Mouse (Mus musculus) myocyte (in vitro differentiated cells): ENCODE measurements around the gene Thoc3. TPM values are rescaled to one million over a fixed set of nuclear protein-coding genes. Genes with fewer than 3 reads are reported as not detected.

ENCODE experiments used
- H3K27me3 ChIP-seq: one replicate; pipeline ENCODE4 v1.6.1; 2011; ENCODE audit not compliant: control insufficient read depth, insufficient read depth, insufficient read length
- H3K36me3 ChIP-seq: one replicate; pipeline ENCODE4 v1.6.1; 2011; ENCODE audit not compliant: control insufficient read depth, insufficient read depth
- H3K4me2 ChIP-seq: one replicate; pipeline ENCODE4 v1.6.1; 2011; ENCODE audit warnings: low read depth, control low read depth
- H3K4me3 ChIP-seq: one replicate; pipeline ENCODE4 v1.5.1; 2011; ENCODE audit warnings: mild to moderate bottlenecking, control low read depth, moderate library complexity
- H3K79me2 ChIP-seq: one replicate; pipeline ENCODE4 v1.6.1; 2011; ENCODE audit not compliant: control insufficient read depth, insufficient read depth
- H3ac ChIP-seq: one replicate; pipeline ENCODE4 v1.6.1; 2011; ENCODE audit not compliant: control insufficient read depth, insufficient read length
- CEBPB ChIP-seq: IDR thresholded peaks from 2 replicates; pipeline ENCODE4 v1.6.1; 2011; ENCODE audit warnings: mild to moderate bottlenecking, moderate library complexity; ENCODE audit not compliant: poor library complexity, insufficient read depth, severe bottlenecking
- E2F4 ChIP-seq: IDR thresholded peaks from one replicate; pipeline ENCODE4 v1.6.1; 2011; ENCODE audit warnings: mild to moderate bottlenecking, control low read depth, moderate library complexity; ENCODE audit not compliant: insufficient read depth
- MAX ChIP-seq: IDR thresholded peaks from one replicate; pipeline ENCODE4 v1.6.1; 2011; ENCODE audit warnings: low read depth, mild to moderate bottlenecking, control low read depth
- MYOD1 ChIP-seq, 3 experiments: IDR thresholded peaks; one replicate each; pipeline ENCODE4 v1.6.1; 2011; ENCODE audit warnings: control low read depth in 2 of 3, low read depth in 2 of 3, mild to moderate bottlenecking in 2 of 3, moderate library complexity in 1 of 3; ENCODE audit not compliant: insufficient read length in 2 of 3, control insufficient read depth in 1 of 3
- MYOG ChIP-seq, 3 experiments: IDR thresholded peaks; one replicate each; pipeline ENCODE4 v1.6.1; 2011; ENCODE audit warnings: control low read depth in 2 of 3, low read depth in 2 of 3, mild to moderate bottlenecking in 2 of 3; ENCODE audit not compliant: insufficient read length in 2 of 3, control insufficient read depth in 1 of 3, insufficient read depth in 1 of 3
- POLR2A ChIP-seq: IDR thresholded peaks from one replicate; pipeline ENCODE4 v1.6.1; 2011; ENCODE audit warnings: low read depth, mild to moderate bottlenecking, control low read depth, moderate library complexity; ENCODE audit not compliant: insufficient read length
- POLR2AphosphoS2 ChIP-seq: IDR thresholded peaks from one replicate; pipeline ENCODE4 v1.6.1; 2011; ENCODE audit warnings: low read depth, control low read depth; ENCODE audit not compliant: insufficient read length
- REST ChIP-seq: IDR thresholded peaks from one replicate; pipeline ENCODE4 v1.6.1; 2011; ENCODE audit warnings: mild to moderate bottlenecking, control low read depth, moderate library complexity; ENCODE audit not compliant: insufficient read depth, insufficient read length
- SRF ChIP-seq: IDR thresholded peaks from one replicate; pipeline ENCODE4 v1.6.1; 2011; ENCODE audit warnings: low read depth; ENCODE audit not compliant: control insufficient read depth, insufficient read length
- TCF12 ChIP-seq: IDR thresholded peaks from one replicate; pipeline ENCODE4 v1.6.1; 2011; ENCODE audit warnings: mild to moderate bottlenecking, control low read depth; ENCODE audit not compliant: poor library complexity, insufficient read depth, severe bottlenecking
- TCF3 ChIP-seq: IDR thresholded peaks from one replicate; pipeline ENCODE4 v1.6.1; 2011; ENCODE audit warnings: low read depth, control low read depth; ENCODE audit not compliant: insufficient read length
- USF1 ChIP-seq: IDR thresholded peaks from one replicate; pipeline ENCODE4 v1.6.1; 2011; ENCODE audit warnings: low read depth, mild to moderate bottlenecking, control low read depth, moderate library complexity
- polyA plus RNA-seq: library from polyadenylated mRNA; unstranded; fragments of >200 nt; fragmentation: generic; extraction: Trizol; gene quantifications from one replicate; pipeline ENCODE4 v1.2.1, GENCODE M21; 2012; ENCODE audit warnings: missing spikeins

Thoc3 gene
- polyA plus RNA-seq, 1 experiment, result 40.6 TPM

DNA sequence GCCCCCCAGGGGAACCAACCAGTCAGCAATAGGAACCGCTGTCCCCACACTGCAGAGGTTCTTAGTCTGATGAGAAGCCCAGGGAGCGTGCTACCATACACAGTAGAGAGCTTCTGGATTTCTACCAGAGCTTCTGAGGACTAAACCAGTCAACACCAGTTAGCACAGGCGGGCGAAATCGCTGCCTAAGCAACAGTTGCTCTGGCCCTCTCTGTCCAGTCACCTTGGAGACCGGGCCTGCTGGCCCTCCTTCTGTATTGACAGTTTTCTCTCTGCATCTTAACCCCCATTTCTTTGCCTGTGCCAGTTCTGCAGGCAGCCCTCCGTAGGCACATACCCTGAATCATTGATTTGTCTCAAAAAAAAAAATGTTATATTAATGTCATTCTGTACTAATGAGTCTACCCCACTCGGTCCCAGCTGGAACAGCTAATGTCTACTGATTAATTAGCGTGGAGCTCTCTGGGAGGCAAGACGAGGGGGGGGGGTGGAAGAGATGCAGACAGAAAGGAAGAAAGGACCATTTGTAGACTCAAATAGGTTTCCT lies 49.8 kb downstream of the Thoc3 start:
- Histone ChIP-seq H3K4me3 (no peak overlapping the region), H3K36me3 (no peaks in the 10 kb centered on the region), H3ac (no peak overlapping the region), H3K79me2 (no peaks in the 10 kb centered on the region), H3K4me2 (no peak overlapping the region), H3K27me3 (peaks cover 17% of the 10 kb centered on the region)
- no peak for TF ChIP-seq TCF12
- no peak for TF ChIP-seq E2F4
- TF ChIP-seq MYOD1 (IDR thresholded peaks at IDR 0.05; ENCODE audit: control insufficient read depth in 1 of 3, insufficient read length in 2 of 3, low read depth in 2 of 3), result no peak

DNA sequence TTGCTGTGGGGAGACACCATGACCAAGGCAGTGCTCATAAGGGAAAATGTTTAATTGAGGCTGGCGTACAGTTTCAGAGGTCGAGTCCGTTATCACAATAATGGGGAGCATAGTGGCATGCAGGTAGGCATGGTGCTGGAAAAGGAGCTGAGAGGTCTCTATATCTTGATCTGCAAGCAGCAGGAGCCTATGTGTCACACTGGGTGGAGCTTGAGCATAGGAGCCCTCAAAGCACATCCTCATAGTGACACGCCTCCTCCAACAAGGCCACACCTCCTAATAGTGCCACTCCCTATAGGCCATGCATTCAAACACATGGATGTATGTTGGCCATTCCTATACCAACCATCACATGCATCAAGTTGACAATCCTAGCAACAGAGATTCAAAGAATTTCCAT lies 53.6 kb downstream of the Thoc3 start:
- H3K36me3 ChIP-seq, result no peaks in the 10 kb centered on the region
- TF ChIP-seq TCF12 (no peak), SRF (no peak), CEBPB (no peak), REST (no peak), MAX (no peak), E2F4 (no peak), MYOG (IDR thresholded peaks at IDR 0.05; ENCODE audit: control insufficient read depth in 1 of 3, insufficient read depth in 1 of 3, insufficient read length in 2 of 3, low read depth in 2 of 3) (no peak), POLR2AphosphoS2 (no peak), POLR2A (no peak), TCF3 (no peak)
- H3K4me3 ChIP-seq, result no peak overlapping the region
- no peaks in the 10 kb centered on the region for H3K79me2 ChIP-seq
- H3ac ChIP-seq, result no peak overlapping the region
- peaks cover 25% of the 10 kb centered on the region for H3K27me3 ChIP-seq
- no peak overlapping the region for H3K4me2 ChIP-seq

DNA sequence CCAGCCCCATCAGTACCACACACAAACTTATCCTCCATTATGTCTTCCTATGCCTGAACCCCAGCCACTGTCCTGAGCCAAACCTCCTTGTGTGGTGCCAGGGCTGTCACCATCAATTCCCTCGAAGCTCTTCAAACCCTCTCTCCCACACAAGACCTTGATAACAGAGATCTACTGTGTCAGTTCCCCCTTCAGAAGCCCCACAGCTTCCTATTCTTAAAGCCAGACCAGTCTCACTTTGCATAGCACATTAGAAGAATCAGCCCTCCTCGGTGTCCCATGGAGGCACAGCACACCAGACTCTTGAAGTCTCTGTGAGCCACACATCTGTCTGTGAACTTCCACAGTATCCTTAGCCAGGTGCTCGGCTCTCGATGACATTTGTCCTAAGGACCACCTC lies 55.9 kb downstream of the Thoc3 start:
- Histone ChIP-seq H3K36me3 (no peaks in the 10 kb centered on the region), H3ac (no peak overlapping the region), H3K79me2 (no peaks in the 10 kb centered on the region), H3K4me2 (no peak overlapping the region), H3K4me3 (no peak overlapping the region), H3K27me3 (peaks cover 15% of the 10 kb centered on the region)
- TF ChIP-seq MAX (no peak), E2F4 (no peak), TCF12 (no peak), TCF3 (no peak), CEBPB (no peak), REST (no peak), MYOD1 (IDR thresholded peaks at IDR 0.05; ENCODE audit: control insufficient read depth in 1 of 3, insufficient read length in 2 of 3, low read depth in 2 of 3) (no peak), POLR2A (no peak), USF1 (no peak), MYOG (IDR thresholded peaks at IDR 0.05; ENCODE audit: control insufficient read depth in 1 of 3, insufficient read depth in 1 of 3, insufficient read length in 2 of 3, low read depth in 2 of 3) (no peak)

DNA sequence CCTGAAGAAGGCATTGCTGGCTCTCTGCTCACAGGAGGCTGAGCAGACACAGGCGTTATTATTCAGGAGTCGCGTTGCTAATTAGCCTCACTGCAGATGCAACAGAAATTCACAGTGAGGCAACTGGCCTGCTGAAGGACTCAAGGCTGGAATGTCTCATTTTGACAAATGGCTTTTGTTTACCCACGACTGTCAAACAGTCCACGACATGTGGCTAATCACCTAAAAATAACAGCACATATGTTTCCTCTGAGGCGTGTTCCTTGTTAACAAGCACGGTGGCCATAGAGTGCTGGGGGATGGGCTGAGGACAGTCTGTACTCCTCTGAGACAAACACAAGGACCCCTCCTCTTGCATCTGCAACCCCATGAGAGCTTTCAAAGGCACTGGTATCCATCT lies 56.4 kb downstream of the Thoc3 start:
- no peak overlapping the region for H3K4me3 ChIP-seq
- H3K4me2 ChIP-seq, result no peak overlapping the region
- H3ac ChIP-seq, result no peak overlapping the region
- H3K36me3 ChIP-seq, result no peaks in the 10 kb centered on the region
- no peaks in the 10 kb centered on the region for H3K79me2 ChIP-seq
- H3K27me3 ChIP-seq, result peaks cover 15% of the 10 kb centered on the region
- TF ChIP-seq MAX (no peak), REST (no peak), MYOG (IDR thresholded peaks at IDR 0.05; ENCODE audit: control insufficient read depth in 1 of 3, insufficient read depth in 1 of 3, insufficient read length in 2 of 3, low read depth in 2 of 3) (no peak), MYOD1 (IDR thresholded peaks at IDR 0.05; ENCODE audit: control insufficient read depth in 1 of 3, insufficient read length in 2 of 3, low read depth in 2 of 3) (no peak), POLR2AphosphoS2 (no peak), USF1 (no peak), TCF12 (no peak), E2F4 (no peak), CEBPB (no peak), POLR2A (no peak), SRF (no peak), TCF3 (no peak)

DNA sequence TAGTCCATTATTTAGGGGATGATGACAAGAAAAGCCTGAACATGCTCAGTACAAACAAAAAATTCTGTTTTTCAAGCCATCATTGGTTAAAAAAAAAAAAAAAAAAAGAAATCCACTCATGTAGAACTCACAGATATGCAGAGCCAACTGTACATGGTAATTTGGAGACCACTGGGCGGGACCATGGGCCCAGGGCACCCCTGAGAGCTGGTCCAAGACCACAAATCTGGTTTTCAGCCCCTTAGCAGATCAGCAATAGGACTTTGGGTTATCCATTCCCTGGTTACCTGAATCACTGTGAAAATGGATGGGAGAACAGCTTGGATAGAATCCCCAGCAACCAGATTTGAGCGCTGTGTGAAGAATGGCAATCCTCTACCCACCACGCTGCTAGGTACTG lies 57.0 kb downstream of the Thoc3 start:
- Histone ChIP-seq H3K4me2 (no peak overlapping the region), H3ac (no peak overlapping the region), H3K79me2 (no peaks in the 10 kb centered on the region), H3K27me3 (peaks cover 15% of the 10 kb centered on the region), H3K4me3 (no peak overlapping the region), H3K36me3 (no peaks in the 10 kb centered on the region)
- TF ChIP-seq MAX, result no peak
- no peak for TF ChIP-seq E2F4
- no peak for TF ChIP-seq POLR2A
- TF ChIP-seq CEBPB, result no peak
- TF ChIP-seq USF1, result no peak
- TF ChIP-seq REST, result no peak
- TF ChIP-seq MYOG (IDR thresholded peaks at IDR 0.05; ENCODE audit: control insufficient read depth in 1 of 3, insufficient read depth in 1 of 3, insufficient read length in 2 of 3, low read depth in 2 of 3), result no peak

Other genes starting within 250 kb of the Thoc3 start
- gene Cplx2, start 97.5 kb downstream of the Thoc3 start, polyA plus RNA-seq, result 5.2 TPM
- gene Simc1, start 34.9 kb upstream of the Thoc3 start, polyA plus RNA-seq, result 3.8 TPM
- 117 TPM for gene 4833439L19Rik, start 96.6 kb upstream of the Thoc3 start, polyA plus RNA-seq
- gene Arl10, start 106.2 kb upstream of the Thoc3 start, polyA plus RNA-seq, result 15.3 TPM
- gene Nop16, start 121.2 kb upstream of the Thoc3 start, polyA plus RNA-seq, result 51.1 TPM
- 234 TPM for gene Higd2a, start 121.4 kb upstream of the Thoc3 start, polyA plus RNA-seq
- gene Cltb, start 142.5 kb upstream of the Thoc3 start, polyA plus RNA-seq, result 43.0 TPM
- gene Faf2, start 152.9 kb upstream of the Thoc3 start, polyA plus RNA-seq, result 30.3 TPM
- 43.7 TPM for gene Rnf44, start 225.1 kb upstream of the Thoc3 start, polyA plus RNA-seq
- not detected for gene Cdhr2, start 232.6 kb upstream of the Thoc3 start, polyA plus RNA-seq